Mouse (Mus musculus): ENCODE results near the gene Tex45.

The Tex45 gene

DNA sequence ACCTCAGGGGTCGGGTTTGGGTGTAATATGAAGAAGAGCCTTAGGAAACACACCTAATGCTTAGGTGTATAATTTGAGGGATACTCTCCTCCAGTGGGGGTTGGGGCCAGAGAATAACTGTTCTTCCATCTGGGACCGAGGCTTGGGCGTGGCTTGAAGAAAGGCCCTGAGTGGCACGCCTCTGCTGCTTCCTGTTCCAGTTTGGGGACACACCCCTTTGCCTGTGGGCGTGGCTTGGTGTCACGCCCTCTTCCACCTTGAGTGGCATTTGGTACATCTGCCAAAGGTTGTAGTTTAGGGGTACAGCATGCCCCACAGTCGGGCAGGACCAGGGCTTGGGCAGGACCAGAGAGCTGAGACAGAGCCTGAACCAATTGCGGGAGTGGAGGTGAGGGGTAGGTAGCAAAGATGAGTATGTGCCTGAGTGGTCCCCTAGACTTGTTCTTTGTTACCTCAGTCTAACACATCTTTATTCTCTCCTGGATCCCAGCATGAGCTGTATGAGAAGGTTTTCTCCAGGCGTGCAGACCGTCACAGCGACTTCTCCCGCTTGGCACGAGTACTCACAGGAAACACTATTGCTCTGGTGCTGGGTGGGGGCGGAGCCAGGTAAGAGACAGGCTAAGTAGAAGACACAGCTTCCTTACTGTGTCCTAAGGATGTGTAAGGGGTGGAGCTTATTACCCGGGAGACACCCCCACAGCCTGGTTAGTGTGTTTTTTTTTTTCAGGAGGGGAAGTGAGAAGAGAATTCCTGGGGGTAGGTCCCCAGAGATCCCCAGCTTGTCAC is 65.6 kb downstream of the Tex45 start:
- in situ Hi-C loops (cut with MboI) = no loop called here

All from mature B cell (primary cell).